Mouse (Mus musculus): ENCODE measurements around the gene Rims1.

The Rims1 gene

GRCm38 (mm10) chr1:22353687-22354086 lies 452.1 kb downstream of the Rims1 start:
- DNase-seq (ENCODE audit: low spot score): no peak

- no peak for DNase-seq (ENCODE audit: low spot score)
Measured at GRCm38 (mm10) chr1:22338914-22339313, 466.9 kb downstream of the Rims1 start.

GRCm38 (mm10) chr1:22320941-22321676 lies 484.7 kb downstream of the Rims1 start:
- DNase-seq (ENCODE audit: low spot score): no peak

- no peak for DNase-seq (ENCODE audit: low spot score)
Measured at GRCm38 (mm10) chr1:22315537-22315936, 490.3 kb downstream of the Rims1 start.

GRCm38 (mm10) chr1:22311471-22311870 lies 494.3 kb downstream of the Rims1 start:
- DNase-seq (ENCODE audit: low spot score): no peak

- DNase-seq (ENCODE audit: low spot score): no peak
Measured at GRCm38 (mm10) chr1:22306519-22306918, 499.3 kb downstream of the Rims1 start.

GRCm38 (mm10) chr1:22305932-22306331 lies 499.9 kb downstream of the Rims1 start:
- DNase-seq (ENCODE audit: low spot score): no peak

- DNase-seq (ENCODE audit: low spot score): no peak
Measured at GRCm38 (mm10) chr1:22293953-22294352, 511.8 kb downstream of the Rims1 start.

GRCm38 (mm10) chr1:22293310-22293709 lies 512.5 kb downstream of the Rims1 start:
- DNase-seq (ENCODE audit: low spot score): no peak

- DNase-seq (ENCODE audit: low spot score): no peak
Measured at GRCm38 (mm10) chr1:22286807-22287206, 519.0 kb downstream of the Rims1 start.

- DNase-seq (ENCODE audit: low spot score): no peak
Measured at GRCm38 (mm10) chr1:22279954-22280353, 525.8 kb downstream of the Rims1 start.

GRCm38 (mm10) chr1:22274081-22274480 lies 531.7 kb downstream of the Rims1 start:
- no peak for DNase-seq (ENCODE audit: low spot score)

GRCm38 (mm10) chr1:22270131-22270530 lies 535.7 kb downstream of the Rims1 start:
- DNase-seq (ENCODE audit: low spot score): no peak

GRCm38 (mm10) chr1:22268581-22269359 lies 537.0 kb downstream of the Rims1 start:
- peak; percentile 80 for DNase-seq (ENCODE audit: low spot score)

- no peak for DNase-seq (ENCODE audit: low spot score)
Measured at GRCm38 (mm10) chr1:22266491-22266890, 539.3 kb downstream of the Rims1 start.

- no peak for DNase-seq (ENCODE audit: low spot score)
Measured at GRCm38 (mm10) chr1:22265528-22265927, 540.3 kb downstream of the Rims1 start.

GRCm38 (mm10) chr1:22262169-22262950 lies 543.4 kb downstream of the Rims1 start:
- DNase-seq (ENCODE audit: low spot score): no peak

GRCm38 (mm10) chr1:22261702-22262101 lies 544.1 kb downstream of the Rims1 start:
- no peak for DNase-seq (ENCODE audit: low spot score)

- DNase-seq (ENCODE audit: low spot score): no peak
Measured at GRCm38 (mm10) chr1:22260291-22260690, 545.5 kb downstream of the Rims1 start.

- no peak for DNase-seq (ENCODE audit: low spot score)
Measured at GRCm38 (mm10) chr1:22258356-22258755, 547.4 kb downstream of the Rims1 start.

GRCm38 (mm10) chr1:22254278-22254677 lies 551.5 kb downstream of the Rims1 start:
- no peak for DNase-seq (ENCODE audit: low spot score)

- no peak for DNase-seq (ENCODE audit: low spot score)
Measured at GRCm38 (mm10) chr1:22252873-22253272, 552.9 kb downstream of the Rims1 start.

All from ovary, postnatal 14 days (tissue).